Mouse (Mus musculus) ES-Bruce4 (cell line): ENCODE results near the gene Hcfc2. TPM values are rescaled to one million over a fixed set of nuclear protein-coding genes. Genes with fewer than 3 reads are reported as not detected.

Source experiments
- H3K27ac ChIP-seq: 2 replicates; pipeline ENCODE4 v1.5.1; 2012; ENCODE audit warnings: low read length, inconsistent platforms; ENCODE audit not compliant: insufficient read depth
- H3K27me3 ChIP-seq: 2 replicates; pipeline ENCODE4 v1.6.1; 2012; ENCODE audit warnings: mild to moderate bottlenecking, low read length, inconsistent platforms; ENCODE audit not compliant: control insufficient read depth, poor library complexity, insufficient read depth, severe bottlenecking
- H3K36me3 ChIP-seq: 2 replicates; pipeline ENCODE4 v1.6.1; 2012; ENCODE audit warnings: inconsistent platforms, mild to moderate bottlenecking, low read length, moderate library complexity; ENCODE audit not compliant: control insufficient read depth, poor library complexity, insufficient read depth, severe bottlenecking
- H3K4me1 ChIP-seq: one replicate; pipeline ENCODE4 v1.8.1; 2011; ENCODE audit warnings: low read length; ENCODE audit not compliant: control insufficient read depth, insufficient read depth
- H3K4me3 ChIP-seq: 2 replicates; pipeline ENCODE4 v1.5.1; 2011; ENCODE audit warnings: low read depth, mild to moderate bottlenecking, low read length
- H3K9ac ChIP-seq: 2 replicates; pipeline ENCODE4 v1.6.1; 2012; ENCODE audit warnings: low read depth, mild to moderate bottlenecking, inconsistent platforms; ENCODE audit not compliant: poor library complexity, severe bottlenecking
- H3K9me3 ChIP-seq: replicated peaks from 2 replicates; pipeline ENCODE4 v1.6.1; 2012; ENCODE audit warnings: mild to moderate bottlenecking, low read length, inconsistent platforms; ENCODE audit not compliant: control insufficient read depth, poor library complexity, insufficient read depth, severe bottlenecking
- CTCF ChIP-seq: IDR thresholded peaks from one replicate; pipeline ENCODE4 v1.8.1; 2011; ENCODE audit warnings: low read depth, low read length
- EP300 ChIP-seq: IDR thresholded peaks from 2 replicates; pipeline ENCODE4 v1.6.1; 2011; ENCODE audit warnings: low read depth, low read length; ENCODE audit not compliant: insufficient read depth
- POLR2A ChIP-seq: IDR thresholded peaks from one replicate; pipeline ENCODE4 v1.8.1; 2011; ENCODE audit warnings: low read length; ENCODE audit not compliant: insufficient read depth
- polyA plus RNA-seq: library from polyadenylated mRNA; stranded (reverse); fragments of >200 nt; gene quantifications from 2 replicates; pipeline ENCODE4 v1.2.4, GENCODE M21; 2011; ENCODE audit warnings: low read depth; ENCODE audit not compliant: missing spikeins, insufficient read depth, insufficient read length

The Hcfc2 gene
- polyA plus RNA-seq, 1 experiment, result 8.6 TPM

- H3K9ac ChIP-seq, result no peak overlapping the region
- H3K27me3 ChIP-seq, result no peaks in the 10 kb centered on the region
- H3K36me3 ChIP-seq, result no peaks in the 10 kb centered on the region
- no peak overlapping the region for H3K4me3 ChIP-seq
- TF ChIP-seq POLR2A, result no peak
- no peak for TF ChIP-seq EP300
- no peak for TF ChIP-seq CTCF
- H3K4me1 ChIP-seq, result no peaks in the 10 kb centered on the region
- H3K27ac ChIP-seq, result no peak overlapping the region
- no peaks in the 10 kb centered on the region for H3K9me3 ChIP-seq
Measured at GRCm38 (mm10) chr10:82680769-82681168, 15.2 kb upstream of the Hcfc2 start.

DNA sequence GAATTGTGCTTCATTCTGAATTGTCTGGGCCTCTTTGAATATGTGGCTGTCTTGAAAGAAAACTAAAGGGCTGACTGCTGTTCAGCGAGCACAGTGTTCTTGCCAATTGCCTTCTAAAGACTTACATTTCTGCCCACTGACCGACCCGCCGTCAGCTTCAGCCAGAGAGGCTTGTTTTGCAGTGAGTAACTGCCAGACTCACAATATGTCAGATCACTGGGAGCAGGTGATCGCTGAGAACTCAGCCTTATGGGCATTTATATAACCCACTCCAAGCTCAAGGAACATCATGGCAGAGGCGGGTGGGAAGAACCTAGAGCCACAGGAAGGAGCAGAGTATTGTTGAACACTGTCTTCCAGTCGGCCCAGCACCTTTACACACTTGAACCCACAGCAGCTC is 14.3 kb upstream of the Hcfc2 start:
- Histone ChIP-seq H3K9ac (no peak overlapping the region), H3K36me3 (no peaks in the 10 kb centered on the region), H3K9me3 (no peaks in the 10 kb centered on the region), H3K4me3 (no peak overlapping the region), H3K4me1 (no peaks in the 10 kb centered on the region), H3K27me3 (no peaks in the 10 kb centered on the region), H3K27ac (no peak overlapping the region)
- TF ChIP-seq POLR2A (no peak), EP300 (no peak), CTCF (no peak)

GRCm38 (mm10) chr10:82685440-82685839 is 10.5 kb upstream of the Hcfc2 start:
- TF ChIP-seq EP300, result no peak
- TF ChIP-seq POLR2A, result no peak
- no peak for TF ChIP-seq CTCF
- Histone ChIP-seq H3K27me3 (no peaks in the 10 kb centered on the region), H3K9me3 (no peaks in the 10 kb centered on the region), H3K36me3 (no peaks in the 10 kb centered on the region), H3K9ac (no peak overlapping the region), H3K4me3 (no peak overlapping the region), H3K27ac (no peak overlapping the region), H3K4me1 (no peaks in the 10 kb centered on the region)

- no peaks in the 10 kb centered on the region for H3K4me1 ChIP-seq
- H3K27ac ChIP-seq, result no peak overlapping the region
- no peak overlapping the region for H3K9ac ChIP-seq
- no peaks in the 10 kb centered on the region for H3K36me3 ChIP-seq
- TF ChIP-seq POLR2A, result no peak
- no peak for TF ChIP-seq CTCF
- no peak for TF ChIP-seq EP300
- H3K4me3 ChIP-seq, result no peak overlapping the region
- no peaks in the 10 kb centered on the region for H3K9me3 ChIP-seq
- no peaks in the 10 kb centered on the region for H3K27me3 ChIP-seq
Measured at GRCm38 (mm10) chr10:82689681-82690211, 6.2 kb upstream of the Hcfc2 start.

DNA sequence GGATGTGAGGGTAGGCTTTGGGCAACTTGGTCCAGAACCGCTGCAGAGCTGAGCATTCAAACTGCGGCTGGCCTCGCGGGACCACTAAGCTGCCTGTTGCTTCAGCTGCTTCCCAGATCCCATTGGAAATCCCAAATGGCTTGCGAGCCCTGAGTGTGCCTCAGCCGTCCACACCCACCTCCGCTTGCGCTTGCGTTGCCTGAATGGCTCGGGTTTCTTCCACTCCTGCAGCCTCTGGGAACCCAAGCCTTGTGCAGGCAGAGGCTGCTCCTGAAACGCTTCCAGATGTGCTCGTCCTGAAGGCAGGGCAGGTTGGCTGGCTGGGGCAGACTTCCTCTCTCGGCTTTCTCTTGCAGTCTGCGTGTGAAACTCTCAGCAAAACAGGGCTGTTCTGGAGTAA is 5.5 kb upstream of the Hcfc2 start, which contains the start of gene Glt8d2:
Gene Glt8d2 (minus strand): TSS at position 157 of the 400 bp plus-strand sequence.
- no peak for TF ChIP-seq EP300
- TF ChIP-seq POLR2A, result no peak
- Histone ChIP-seq H3K4me3 (no peak within 1 kb of the TSS), H3K9ac (no peak within 1 kb of the TSS), H3K4me1 (no peaks in the 10 kb centered on the region), H3K27ac (no peak within 1 kb of the TSS), H3K36me3 (no peaks in the 10 kb centered on the region), H3K9me3 (no peaks in the 10 kb centered on the region), H3K27me3 (no peaks in the 10 kb centered on the region)

GRCm38 (mm10) chr10:82696453-82697079 is 606 bp downstream of the Hcfc2 start:
- no peak overlapping the region for H3K4me3 ChIP-seq
- peaks cover 3% of the 10 kb centered on the region for H3K27me3 ChIP-seq
- H3K9ac ChIP-seq, result no peak overlapping the region
- H3K27ac ChIP-seq, result no peak overlapping the region
- no peaks in the 10 kb centered on the region for H3K36me3 ChIP-seq
- peaks cover 3% of the 10 kb centered on the region for H3K4me1 ChIP-seq
- TF ChIP-seq CTCF, result no peak
- no peak for TF ChIP-seq EP300
- no peak for TF ChIP-seq POLR2A
- H3K9me3 ChIP-seq, result no peaks in the 10 kb centered on the region
